Mouse (Mus musculus): ENCODE data around the gene Ift88. TPM values are rescaled to one million over a fixed set of nuclear protein-coding genes. Genes with fewer than 3 reads are reported as not detected.

Ift88 gene
- polyA plus RNA-seq, 1 experiment from 2014 or later, result 22.3 TPM

DNA sequence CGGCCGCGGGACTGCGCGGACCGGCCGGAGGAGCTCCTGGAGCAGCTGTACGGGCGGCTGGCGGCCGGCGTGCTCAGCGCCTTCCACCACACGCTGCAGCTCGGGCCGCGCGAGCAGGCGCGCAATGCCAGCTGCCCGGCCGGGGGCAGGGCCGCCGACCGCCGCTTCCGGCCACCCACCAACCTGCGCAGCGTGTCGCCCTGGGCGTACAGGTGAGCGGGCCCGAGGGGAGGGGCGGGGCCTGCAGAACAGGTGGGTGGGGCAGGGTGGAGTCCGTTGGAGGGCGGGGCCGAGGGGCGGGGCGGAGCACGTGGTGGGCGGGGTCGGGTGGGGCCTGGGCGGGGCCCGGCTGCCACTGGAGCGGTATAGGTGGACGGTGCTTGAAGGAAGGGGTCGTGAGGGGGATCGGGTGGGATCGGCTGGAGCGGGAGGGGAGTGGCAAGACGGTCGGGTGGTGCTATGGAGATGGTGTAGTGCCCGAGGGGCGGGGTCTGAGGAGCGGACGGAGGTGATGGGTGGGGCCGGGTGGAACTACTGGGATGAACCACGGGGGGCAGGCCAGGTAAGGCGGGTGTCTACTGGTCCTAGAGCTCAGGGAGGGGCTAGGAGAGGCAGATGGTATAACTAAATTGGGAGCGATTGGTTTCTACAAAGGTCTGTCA, 101.7 kb downstream of the Ift88 start:
- ATAC-seq, result peak; percentile 85
- peak overlapping the region; percentile 81 for H3K27ac ChIP-seq
- H3K4me1 ChIP-seq (replicated peaks), result peaks cover 19% of the 10 kb centered on the region
- under 1% methylated on average over 51 of the region's 60 CpGs for WGBS
- peaks cover 34% of the 10 kb centered on the region for H3K27me3 ChIP-seq
- peak overlapping the region; percentile 76 for H3K4me3 ChIP-seq (replicated peaks)
- H3K9ac ChIP-seq (replicated peaks), result peak overlapping the region; percentile 81
- H3K4me2 ChIP-seq (replicated peaks), result peak overlapping the region; percentile 81
- H3K36me3 ChIP-seq, result no peaks in the 10 kb centered on the region
- H3K9me3 ChIP-seq, result no peaks in the 10 kb centered on the region

DNA sequence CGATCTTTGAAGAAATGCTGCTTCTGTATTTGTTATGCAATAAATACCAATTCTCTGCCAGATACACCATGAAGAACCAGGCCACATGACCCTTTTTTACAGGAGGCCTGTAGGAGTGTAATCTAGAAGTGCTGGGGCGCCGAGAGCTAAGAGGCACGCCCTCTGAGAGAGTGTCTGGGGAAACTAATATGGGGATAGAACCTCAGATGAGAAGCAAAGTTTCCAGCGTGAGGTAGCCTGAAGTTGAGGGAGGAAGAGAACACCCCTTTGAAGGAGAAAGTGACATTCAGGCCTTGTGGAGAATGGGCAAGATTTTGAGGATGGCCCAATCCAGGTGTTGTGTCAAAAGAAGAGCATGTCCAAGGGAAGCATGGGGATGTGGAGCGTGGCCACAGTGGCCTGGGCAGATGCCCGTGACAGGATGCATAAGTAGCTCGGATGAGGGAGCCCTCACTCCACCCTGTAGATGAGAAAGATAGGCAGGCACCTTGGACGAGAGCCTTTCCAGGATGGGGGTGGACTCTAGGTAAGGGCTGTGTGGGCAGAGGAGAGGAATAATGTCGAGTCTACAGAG, 102.3 kb downstream of the Ift88 start:
- H3K9ac ChIP-seq (replicated peaks), result no peak overlapping the region
- WGBS, result 53% methylated on average over 10 of the region's 10 CpGs

DNA sequence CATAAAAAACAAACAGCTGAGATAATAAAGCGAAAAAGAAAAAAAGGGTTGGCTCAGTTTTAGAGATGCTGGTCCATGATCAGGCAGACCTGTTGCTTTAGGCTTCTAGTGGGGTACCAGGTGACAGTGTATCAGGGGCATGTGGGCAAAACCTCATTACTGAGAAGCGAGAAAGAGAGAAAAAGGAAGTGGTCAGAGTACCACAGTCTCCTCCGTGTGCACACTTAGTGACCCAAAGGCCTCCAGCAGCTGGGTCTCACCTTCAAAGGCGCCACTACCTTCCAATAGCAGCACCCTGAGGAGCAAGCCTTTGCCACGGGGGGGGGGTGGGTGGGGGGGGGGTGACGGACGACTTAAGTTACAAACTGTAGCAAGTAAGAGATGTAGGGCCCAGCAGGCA, 103.3 kb downstream of the Ift88 start:
- no peak overlapping the region for H3K4me3 ChIP-seq (replicated peaks)
- H3K9ac ChIP-seq (replicated peaks), result no peak overlapping the region
- ATAC-seq, result no peak
- no peaks in the 10 kb centered on the region for H3K36me3 ChIP-seq
- no peaks in the 10 kb centered on the region for H3K9me3 ChIP-seq
- no peak overlapping the region for H3K4me2 ChIP-seq (replicated peaks)
- H3K4me1 ChIP-seq (replicated peaks), result peaks cover 19% of the 10 kb centered on the region
- H3K27me3 ChIP-seq, result peaks cover 34% of the 10 kb centered on the region
- H3K27ac ChIP-seq, result no peak overlapping the region
- WGBS, result 48% methylated on average over 7 of the region's 7 CpGs

More for the DNA sequence above, 102.3 kb downstream of the Ift88 start:
- Histone ChIP-seq H3K36me3 (no peaks in the 10 kb centered on the region), H3K27ac (no peak overlapping the region), H3K27me3 (peaks cover 34% of the 10 kb centered on the region), H3K4me2 (replicated peaks) (peak overlapping the region; percentile 81), H3K9me3 (no peaks in the 10 kb centered on the region), H3K4me1 (replicated peaks) (peaks cover 19% of the 10 kb centered on the region), H3K4me3 (replicated peaks) (peak overlapping the region; percentile 76)
- peak; percentile 29; the same call in 1 of the 2 replicates for ATAC-seq

DNA sequence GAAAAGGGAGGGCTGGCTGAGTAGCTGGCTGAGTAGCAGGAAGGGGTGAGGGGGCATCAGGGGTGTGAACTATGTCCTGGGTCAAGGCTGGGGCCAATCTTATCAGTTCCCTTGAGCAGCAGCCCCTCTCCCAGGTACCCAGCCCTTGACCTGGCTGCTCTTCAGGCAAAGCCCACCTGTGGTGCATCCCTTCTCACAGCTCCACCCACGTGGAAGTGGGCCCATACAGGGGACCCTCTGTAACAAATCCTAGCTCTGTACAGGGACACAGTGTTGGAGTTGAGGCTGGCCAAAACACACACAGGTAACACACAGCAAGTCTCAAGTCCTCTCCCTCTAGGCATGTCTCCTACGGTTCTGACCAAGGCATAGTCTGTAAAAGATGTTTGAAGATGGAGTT, 103.7 kb downstream of the Ift88 start:
- peaks cover 34% of the 10 kb centered on the region for H3K27me3 ChIP-seq
- H3K9me3 ChIP-seq, result no peaks in the 10 kb centered on the region
- no peak overlapping the region for H3K4me2 ChIP-seq (replicated peaks)
- ATAC-seq, result no peak
- no peak overlapping the region for H3K27ac ChIP-seq
- no peak overlapping the region for H3K4me3 ChIP-seq (replicated peaks)
- 48% methylated on average over 2 of the region's 2 CpGs for WGBS
- no peak overlapping the region for H3K9ac ChIP-seq (replicated peaks)
- no peaks in the 10 kb centered on the region for H3K36me3 ChIP-seq
- peaks cover 19% of the 10 kb centered on the region for H3K4me1 ChIP-seq (replicated peaks)

DNA sequence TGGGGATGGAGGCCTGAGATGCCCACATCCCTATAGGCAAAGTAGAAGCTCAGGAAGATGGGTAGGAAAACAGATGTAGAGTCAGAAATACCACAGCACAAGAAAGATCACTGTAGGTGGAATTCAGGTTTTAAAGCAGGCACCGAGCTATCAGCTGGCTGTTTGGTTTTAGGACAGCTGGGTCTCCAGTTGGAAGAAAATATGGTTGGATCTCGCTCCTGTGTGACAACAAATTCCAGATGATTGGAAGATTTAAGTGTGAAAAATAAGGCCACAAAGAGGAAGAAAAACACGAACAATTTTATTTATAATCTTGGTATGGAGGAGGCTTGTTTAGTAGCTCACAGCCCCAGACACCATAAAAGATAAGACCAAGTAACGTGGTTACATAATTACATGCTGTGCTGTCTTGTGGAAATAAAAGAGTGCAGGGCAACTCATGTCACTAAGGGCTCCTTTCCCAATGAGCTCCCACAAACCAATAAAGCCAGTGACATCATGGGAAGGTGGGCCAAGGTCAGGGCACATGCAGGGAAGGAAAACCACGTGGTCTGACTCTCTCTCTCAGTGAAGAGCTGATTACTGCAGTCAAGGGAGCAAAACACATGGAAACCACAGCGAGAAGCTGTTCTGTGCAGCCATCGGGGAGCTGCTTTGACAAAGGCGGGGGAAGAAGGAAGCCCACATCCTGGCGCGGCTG, 105.4 kb downstream of the Ift88 start:
- no peaks in the 10 kb centered on the region for H3K36me3 ChIP-seq
- H3K9me3 ChIP-seq, result no peaks in the 10 kb centered on the region
- peaks cover 28% of the 10 kb centered on the region for H3K4me1 ChIP-seq (replicated peaks)
- WGBS, result 49% methylated on average over 10 of the region's 10 CpGs
- H3K4me3 ChIP-seq (replicated peaks), result no peak overlapping the region
- peaks cover 21% of the 10 kb centered on the region for H3K27me3 ChIP-seq
- H3K4me2 ChIP-seq (replicated peaks), result no peak overlapping the region
- no peak for ATAC-seq
- no peak overlapping the region for H3K9ac ChIP-seq (replicated peaks)
- no peak overlapping the region for H3K27ac ChIP-seq

DNA sequence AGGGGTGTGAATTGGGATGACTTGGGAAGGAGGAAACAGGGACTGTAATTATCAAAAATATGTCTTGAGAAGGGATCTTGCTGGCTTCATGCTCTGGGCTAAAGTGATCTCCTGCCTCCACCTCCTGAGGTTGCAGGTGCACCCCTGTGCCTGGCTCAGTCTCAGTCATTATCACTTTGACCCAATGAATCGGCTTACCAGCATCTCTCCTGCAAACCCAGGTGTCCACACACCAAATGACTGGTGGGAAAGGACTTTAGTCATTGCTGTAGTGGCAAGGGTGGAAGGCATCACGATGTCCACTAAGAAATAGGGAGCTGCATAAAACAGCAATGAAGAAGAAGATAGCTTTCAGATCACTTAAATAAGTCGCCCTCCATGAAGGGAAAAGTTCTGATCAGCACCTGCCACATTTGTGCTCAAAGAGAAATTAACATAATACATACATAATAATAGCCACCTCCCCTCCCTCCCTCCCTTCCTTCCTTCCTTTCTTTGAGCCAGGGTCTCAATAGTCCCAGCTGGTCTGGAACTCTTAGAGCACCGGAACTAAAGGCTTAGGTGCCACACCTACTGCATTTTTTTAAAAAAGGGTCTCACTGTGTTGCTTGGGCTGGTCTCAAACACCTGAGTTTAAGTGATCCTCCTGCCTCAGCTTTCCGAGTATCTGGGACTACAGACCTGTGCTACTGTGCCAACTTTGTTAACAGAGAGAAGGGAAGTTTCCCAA, 106.1 kb downstream of the Ift88 start:
- no peak for ATAC-seq
- Histone ChIP-seq H3K36me3 (no peaks in the 10 kb centered on the region), H3K27me3 (peaks cover 26% of the 10 kb centered on the region), H3K9me3 (no peaks in the 10 kb centered on the region), H3K4me3 (replicated peaks) (no peak overlapping the region), H3K4me1 (replicated peaks) (peaks cover 31% of the 10 kb centered on the region), H3K9ac (replicated peaks) (no peak overlapping the region), H3K4me2 (replicated peaks) (no peak overlapping the region), H3K27ac (no peak overlapping the region)
- 59% methylated on average over 5 of the region's 5 CpGs for WGBS

DNA sequence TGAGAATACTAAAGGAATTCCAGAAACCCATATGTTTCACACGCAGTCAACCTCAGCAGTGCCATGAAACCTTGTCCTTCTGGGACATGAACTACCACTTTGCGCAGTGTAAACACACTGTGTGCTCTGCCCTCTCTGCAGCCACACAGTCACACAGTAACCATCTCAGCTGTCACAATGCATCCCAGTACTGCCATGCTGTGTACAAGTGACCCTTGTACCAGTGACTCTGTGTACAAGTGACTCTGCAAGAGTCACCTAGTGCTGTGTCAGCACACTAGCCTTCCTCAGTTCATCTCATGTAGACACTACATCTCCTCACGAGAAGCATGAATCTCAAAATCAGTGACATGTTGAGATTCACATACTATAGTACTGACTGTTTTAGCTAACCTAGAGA, 108.7 kb downstream of the Ift88 start:
- Histone ChIP-seq H3K4me2 (replicated peaks) (no peak overlapping the region), H3K9me3 (no peaks in the 10 kb centered on the region), H3K36me3 (no peaks in the 10 kb centered on the region), H3K27ac (no peak overlapping the region), H3K27me3 (peaks cover 13% of the 10 kb centered on the region; the same call in 1 of the 2 replicates), H3K9ac (replicated peaks) (no peak overlapping the region), H3K4me3 (replicated peaks) (no peak overlapping the region), H3K4me1 (replicated peaks) (peaks cover 47% of the 10 kb centered on the region)
- no peak for ATAC-seq
- 90% methylated on average over 3 of the region's 3 CpGs for WGBS

DNA sequence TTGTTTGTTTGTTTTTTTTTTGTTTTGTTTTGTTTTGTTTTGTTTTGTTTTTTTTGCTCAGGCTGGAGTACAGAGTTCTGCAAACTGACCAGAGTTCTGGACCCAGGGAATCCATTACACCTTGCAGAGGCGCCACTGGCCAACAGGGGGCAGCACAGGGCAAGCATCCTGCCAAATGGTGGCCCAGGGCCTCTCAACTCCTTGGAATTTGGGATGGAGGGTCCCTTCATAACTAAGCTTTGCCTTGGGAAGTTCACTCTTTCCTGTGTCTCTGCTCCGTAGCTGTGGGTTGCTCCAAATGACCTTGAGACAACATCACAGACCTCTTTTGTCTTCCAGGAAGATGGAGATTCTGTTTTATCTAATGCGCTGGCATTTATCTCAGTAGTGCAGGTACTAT, 109.4 kb downstream of the Ift88 start:
- Histone ChIP-seq H3K27me3 (peaks cover 11% of the 10 kb centered on the region; the same call in 1 of the 2 replicates), H3K4me1 (replicated peaks) (peaks cover 53% of the 10 kb centered on the region), H3K9me3 (no peaks in the 10 kb centered on the region), H3K4me2 (replicated peaks) (no peak overlapping the region), H3K36me3 (no peaks in the 10 kb centered on the region), H3K9ac (replicated peaks) (no peak overlapping the region), H3K27ac (no peak overlapping the region), H3K4me3 (replicated peaks) (no peak overlapping the region)
- ATAC-seq, result no peak
- 35% methylated on average over 3 of the region's 3 CpGs for WGBS

DNA sequence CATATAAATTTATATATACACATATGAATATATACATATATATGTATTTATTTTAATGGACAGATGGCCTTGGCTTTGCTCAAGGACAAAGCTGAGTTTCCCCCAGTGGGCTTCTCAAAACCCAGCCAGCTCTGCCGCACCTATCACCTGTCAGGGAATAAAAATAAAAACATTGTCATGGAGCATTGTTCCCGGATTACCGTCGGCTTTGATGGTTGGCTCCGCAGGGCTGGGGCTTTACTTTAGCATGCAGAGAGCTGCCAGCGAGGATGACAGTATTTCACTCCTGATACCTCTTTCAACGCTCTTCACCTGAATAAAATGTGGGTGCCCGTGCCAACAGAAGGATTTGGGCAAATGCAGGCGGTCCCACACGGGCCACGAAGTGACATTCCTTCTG, 110.0 kb downstream of the Ift88 start:
- Histone ChIP-seq H3K4me3 (replicated peaks) (no peak overlapping the region), H3K9me3 (no peaks in the 10 kb centered on the region), H3K4me1 (replicated peaks) (peaks cover 54% of the 10 kb centered on the region), H3K36me3 (no peaks in the 10 kb centered on the region), H3K27ac (no peak overlapping the region), H3K9ac (replicated peaks) (0 out of 2 replicates have a peak overlapping the region, but pooled peaks have one; percentile 17), H3K27me3 (peaks cover 15% of the 10 kb centered on the region; the same call in 1 of the 2 replicates), H3K4me2 (replicated peaks) (0 out of 2 replicates have a peak overlapping the region, but pooled peaks have one; percentile 2)
- WGBS, result 14% methylated on average over 11 of the region's 11 CpGs
- ATAC-seq, result no peak

DNA sequence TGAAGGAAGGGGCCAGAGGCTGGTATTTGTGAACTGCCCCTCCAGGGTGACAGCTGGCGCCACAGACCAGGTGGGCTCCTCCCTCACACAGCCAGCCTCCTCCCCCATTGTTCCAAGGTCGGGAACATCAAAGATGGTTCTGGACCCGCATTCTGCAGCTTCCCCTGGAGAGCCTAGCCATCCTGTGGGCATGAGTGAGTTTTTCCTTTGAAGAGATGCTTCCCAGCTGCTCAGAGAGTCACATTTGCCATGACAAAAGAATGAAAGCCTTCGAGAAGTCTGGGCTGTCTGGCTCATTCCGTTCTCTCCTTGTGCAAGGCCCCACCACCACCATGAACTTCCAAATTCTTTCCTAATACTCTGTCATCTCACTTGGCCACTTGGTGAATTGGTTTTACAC, 110.5 kb downstream of the Ift88 start:
- Histone ChIP-seq H3K9me3 (no peaks in the 10 kb centered on the region), H3K4me1 (replicated peaks) (peaks cover 53% of the 10 kb centered on the region), H3K4me2 (replicated peaks) (0 out of 2 replicates have a peak overlapping the region, but pooled peaks have one; percentile 2), H3K9ac (replicated peaks) (0 out of 2 replicates have a peak overlapping the region, but pooled peaks have one; percentile 17), H3K27ac (no peak overlapping the region; the same call in 1 of the 2 replicates), H3K36me3 (no peaks in the 10 kb centered on the region), H3K27me3 (peaks cover 15% of the 10 kb centered on the region; the same call in 1 of the 2 replicates), H3K4me3 (replicated peaks) (no peak overlapping the region)
- 6% methylated on average over 5 of the region's 5 CpGs for WGBS
- no peak for ATAC-seq

DNA sequence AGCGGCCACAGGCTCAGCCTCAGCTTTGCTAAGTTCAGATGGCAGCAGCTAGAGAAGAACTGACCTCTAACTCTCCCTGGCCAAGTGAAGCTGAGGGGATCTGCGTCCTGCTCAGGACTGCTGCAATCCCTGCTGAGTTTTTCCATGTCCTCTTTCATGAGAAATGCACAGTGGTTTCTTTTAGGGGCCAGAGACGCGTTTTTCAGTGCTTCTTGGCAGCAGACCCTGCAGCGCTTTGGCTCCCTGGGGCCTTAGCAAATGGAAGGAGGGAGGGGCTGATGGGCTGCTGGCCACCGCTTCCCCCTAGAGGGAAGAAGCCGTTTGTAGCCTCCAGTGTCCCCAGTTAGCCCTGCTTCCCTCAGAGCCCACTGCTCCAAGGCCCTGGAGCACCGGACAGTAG, 111.1 kb downstream of the Ift88 start:
- Histone ChIP-seq H3K9me3 (no peaks in the 10 kb centered on the region), H3K4me2 (replicated peaks) (no peak overlapping the region), H3K4me3 (replicated peaks) (no peak overlapping the region), H3K27ac (no peak overlapping the region; the same call in 1 of the 2 replicates), H3K27me3 (peaks cover 15% of the 10 kb centered on the region; the same call in 1 of the 2 replicates), H3K4me1 (replicated peaks) (peaks cover 48% of the 10 kb centered on the region), H3K9ac (replicated peaks) (no peak overlapping the region), H3K36me3 (no peaks in the 10 kb centered on the region)
- no peak for ATAC-seq
- WGBS, result 12% methylated on average over 8 of the region's 8 CpGs
